Mouse (Mus musculus) right cerebral cortex, postnatal 10 days (tissue): Measurements from ENCODE around the gene Cavin2.
A peak's percentile ranks its signal among the peaks of the same experiment; 100 is the strongest.

Source experiments
- DNase-seq, 2 experiments: peaks; one replicate each; pipeline ENCODE4 v3.0.0; 2021; ENCODE audit warnings: low spot score in 2 of 2

Cavin2 gene

GRCm38 (mm10) chr1:51288755-51289619, at the start of gene Cavin2:
TSS of gene Cavin2 (plus strand) at chr1:51289126.
- DNase-seq, result no peak

GRCm38 (mm10) chr1:51241311-51241986, 47.5 kb upstream of the Cavin2 start:
- DNase-seq, result no peak

GRCm38 (mm10) chr1:51243294-51243693, 45.6 kb upstream of the Cavin2 start:
- DNase-seq, result no peak

GRCm38 (mm10) chr1:51243869-51244268, 45.1 kb upstream of the Cavin2 start:
- DNase-seq, result no peak

- DNase-seq, result no peak
Measured at GRCm38 (mm10) chr1:51245381-51245780, 43.5 kb upstream of the Cavin2 start.

- no peak for DNase-seq
Measured at GRCm38 (mm10) chr1:51250302-51250701, 38.6 kb upstream of the Cavin2 start.

- no peak for DNase-seq
Measured at GRCm38 (mm10) chr1:51265118-51265800, 23.7 kb upstream of the Cavin2 start.

GRCm38 (mm10) chr1:51265926-51266325, 23.0 kb upstream of the Cavin2 start:
- no peak for DNase-seq

GRCm38 (mm10) chr1:51267125-51267524, 21.8 kb upstream of the Cavin2 start:
- DNase-seq, result peak; percentile 38 to 72

GRCm38 (mm10) chr1:51268225-51268624, 20.7 kb upstream of the Cavin2 start:
- no peak for DNase-seq

GRCm38 (mm10) chr1:51270196-51270935, 18.6 kb upstream of the Cavin2 start:
- no peak for DNase-seq

- no peak for DNase-seq
Measured at GRCm38 (mm10) chr1:51271845-51272244, 17.1 kb upstream of the Cavin2 start.

- DNase-seq, result no peak
Measured at GRCm38 (mm10) chr1:51272583-51273201, 16.2 kb upstream of the Cavin2 start.

- DNase-seq, result no peak
Measured at GRCm38 (mm10) chr1:51277879-51278567, 10.9 kb upstream of the Cavin2 start.

GRCm38 (mm10) chr1:51288201-51288600, 725 bp upstream of the Cavin2 start:
- no peak for DNase-seq

- DNase-seq, result no peak
Measured at GRCm38 (mm10) chr1:51289620-51290445, 907 bp downstream of the Cavin2 start.

- peak; percentile 43 to 49 for DNase-seq
Measured at GRCm38 (mm10) chr1:51290634-51291033, 1.7 kb downstream of the Cavin2 start.

- DNase-seq, result no peak
Measured at GRCm38 (mm10) chr1:51292348-51292747, 3.4 kb downstream of the Cavin2 start.

- DNase-seq, result no peak
Measured at GRCm38 (mm10) chr1:51300295-51300930, 11.5 kb downstream of the Cavin2 start.
